Comparison of ENCODE assay signal across 31 mouse cellular contexts in genomic region chr10:117462921-117463320, GRCm38 (mm10).
"Had no signal": no experiment of that assay in that cellular context is flagged by ENCODE, and none has a peak within 500 bp of the region (broad histone marks: within the 10 kb centered on the region; RNA-seq: fewer than 3 reads in every experiment).

No protein-coding gene starts in this region.

- H3K27ac ChIP-seq: limb, embryonic 10.5 days; limb, embryonic 12.5 days; limb, embryonic 13.5 days; limb, embryonic 15.5 days; liver, embryonic 12.5 days; liver, embryonic 13.5 days; liver, embryonic 14.5 days; liver, embryonic 15.5 days; lung, embryonic 15.5 days; macrophage; midbrain, embryonic 10.5 days; midbrain, embryonic 12.5 days; midbrain, embryonic 13.5 days; midbrain, embryonic 15.5 days; neural tube, embryonic 12.5 days had no signal

- DNase-seq: left cerebral cortex, postnatal 4 days; liver, embryonic 13.5 days; liver, postnatal 0 days; lung, adult 18-20 months; lung, adult 2 months; lung, postnatal 10 days; lung, postnatal 14 days; lung, postnatal 36 days; lung, postnatal 4 days; midbrain, embryonic 14.5 days had no signal

- H3K9ac ChIP-seq: limb, embryonic 12.5 days; limb, embryonic 13.5 days; limb, embryonic 15.5 days; liver, embryonic 12.5 days; liver, embryonic 13.5 days; liver, embryonic 14.5 days; liver, embryonic 15.5 days; liver, postnatal 0 days; lung, embryonic 14.5 days; lung, embryonic 15.5 days; midbrain, embryonic 12.5 days; midbrain, embryonic 13.5 days; midbrain, embryonic 15.5 days; neural tube, embryonic 12.5 days had no signal

- ATAC-seq: lung, postnatal 0 days; midbrain, embryonic 13.5 days; midbrain, embryonic 15.5 days; midbrain, embryonic 16.5 days had no signal

- H3K27me3 ChIP-seq: limb, embryonic 12.5 days; limb, embryonic 15.5 days; liver, embryonic 12.5 days; liver, embryonic 13.5 days; liver, embryonic 15.5 days; lung, embryonic 15.5 days; midbrain, embryonic 12.5 days; midbrain, embryonic 13.5 days; midbrain, embryonic 15.5 days; neural tube, embryonic 12.5 days had no signal

- H3K4me1 ChIP-seq: limb, embryonic 10.5 days; limb, embryonic 12.5 days; limb, embryonic 15.5 days; midbrain, embryonic 10.5 days; midbrain, embryonic 12.5 days; midbrain, embryonic 13.5 days; midbrain, embryonic 15.5 days; neural tube, embryonic 12.5 days had no signal

- H3K9me3 ChIP-seq: limb, embryonic 10.5 days; limb, embryonic 12.5 days; limb, embryonic 13.5 days; limb, embryonic 15.5 days; liver, embryonic 12.5 days; liver, embryonic 13.5 days; liver, embryonic 15.5 days; lung, embryonic 15.5 days; midbrain, embryonic 10.5 days; midbrain, embryonic 12.5 days; midbrain, embryonic 13.5 days; midbrain, embryonic 15.5 days; neural tube, embryonic 12.5 days had no signal

- H3K4me3 ChIP-seq: limb, embryonic 10.5 days; limb, embryonic 12.5 days; limb, embryonic 13.5 days; limb, embryonic 15.5 days; liver, embryonic 12.5 days; liver, embryonic 13.5 days; liver, embryonic 15.5 days; lung, embryonic 15.5 days; megakaryocyte, embryonic 14.5 days; midbrain, embryonic 10.5 days; midbrain, embryonic 12.5 days; midbrain, embryonic 13.5 days; midbrain, embryonic 15.5 days; myocyte; neural tube, embryonic 12.5 days had no signal

- H3K4me2 ChIP-seq: limb, embryonic 12.5 days; limb, embryonic 13.5 days; limb, embryonic 15.5 days; liver, embryonic 11.5 days; liver, embryonic 12.5 days; liver, embryonic 13.5 days; liver, embryonic 15.5 days; lung, embryonic 14.5 days; lung, embryonic 15.5 days; midbrain, embryonic 11.5 days; midbrain, embryonic 12.5 days; midbrain, embryonic 13.5 days; midbrain, embryonic 15.5 days; neural tube, embryonic 12.5 days had no signal

- H3K36me3 ChIP-seq: limb, embryonic 10.5 days; limb, embryonic 12.5 days; limb, embryonic 13.5 days; limb, embryonic 15.5 days; liver, embryonic 12.5 days; liver, embryonic 13.5 days; liver, embryonic 15.5 days; lung, embryonic 15.5 days; midbrain, embryonic 10.5 days; midbrain, embryonic 12.5 days; midbrain, embryonic 13.5 days; midbrain, embryonic 15.5 days; neural tube, embryonic 12.5 days had no signal
